Mouse (Mus musculus) left cerebral cortex, postnatal 14 days (tissue): ENCODE measurements around the gene Cmya5. TPM values are rescaled to one million over a fixed set of nuclear protein-coding genes. Genes with fewer than 3 reads are reported as not detected.

Source experiments
- DNase-seq, 2 experiments: peaks; one replicate each; pipeline ENCODE4 v3.0.0; 2021 to 2022; ENCODE audit warnings: low spot score in 2 of 2, mixed read lengths in 1 of 2
- intact Hi-C: fragments of 180-260 bp; cut with DNase I; formaldehyde crosslinking; loops from one replicate; pipeline ENCODE4 v1.15.1; 2025
- total RNA-seq, 2 experiments: library from RNA; stranded (reverse); gene quantifications; 2 replicates each; pipeline ENCODE4 v1.2.3; 2021

Gene Cmya5
- total RNA-seq, 2 experiments from 2014 or later: 2.2 to 2.8 TPM

DNA sequence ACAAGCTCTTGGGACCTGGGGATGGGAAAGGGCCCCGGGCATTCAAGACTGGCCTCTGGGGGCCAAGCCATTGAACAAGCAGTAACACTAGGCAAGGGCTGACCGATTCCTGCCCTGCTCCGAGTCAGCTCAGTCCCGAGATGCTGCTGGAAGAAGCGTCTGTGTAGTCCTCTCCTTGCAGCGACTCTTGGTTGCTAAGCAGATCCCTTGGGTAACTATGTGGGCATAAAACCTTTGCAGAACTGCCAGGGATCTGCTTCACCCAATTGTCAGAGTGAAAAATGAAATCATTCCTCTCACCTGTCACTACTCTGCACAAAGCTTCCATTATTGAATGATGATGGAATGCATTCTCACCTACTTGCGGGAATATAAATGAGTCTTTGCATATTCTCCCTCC is 134.0 kb downstream of the Cmya5 start:
- peak; percentile 57 to 78 for DNase-seq
- intact Hi-C loops: no loop called here

GRCm38 (mm10) chr13:93007078-93007477 is 137.4 kb downstream of the Cmya5 start:
- intact Hi-C loops: no loop called here

GRCm38 (mm10) chr13:93006347-93006746 is 138.2 kb downstream of the Cmya5 start:
- no peak for DNase-seq
- intact Hi-C loops: no loop called here

More at GRCm38 (mm10) chr13:93007078-93007477, 137.4 kb downstream of the Cmya5 start:
- DNase-seq: no peak

GRCm38 (mm10) chr13:93004003-93004402 is 140.5 kb downstream of the Cmya5 start:
- no peak for DNase-seq
- intact Hi-C loops: loop anchor here (5.0 kb wide), 2 partner anchors 53 to 298 kb away; no protein-coding TSS in a partner anchor

- DNase-seq: no peak
- intact Hi-C loops: loop anchor here (5.0 kb wide), 2 partner anchors 55 to 300 kb away; no protein-coding TSS in a partner anchor
These were observed 142.1 kb downstream of the Cmya5 start for GRCm38 (mm10) chr13:93002456-93002855.

DNA sequence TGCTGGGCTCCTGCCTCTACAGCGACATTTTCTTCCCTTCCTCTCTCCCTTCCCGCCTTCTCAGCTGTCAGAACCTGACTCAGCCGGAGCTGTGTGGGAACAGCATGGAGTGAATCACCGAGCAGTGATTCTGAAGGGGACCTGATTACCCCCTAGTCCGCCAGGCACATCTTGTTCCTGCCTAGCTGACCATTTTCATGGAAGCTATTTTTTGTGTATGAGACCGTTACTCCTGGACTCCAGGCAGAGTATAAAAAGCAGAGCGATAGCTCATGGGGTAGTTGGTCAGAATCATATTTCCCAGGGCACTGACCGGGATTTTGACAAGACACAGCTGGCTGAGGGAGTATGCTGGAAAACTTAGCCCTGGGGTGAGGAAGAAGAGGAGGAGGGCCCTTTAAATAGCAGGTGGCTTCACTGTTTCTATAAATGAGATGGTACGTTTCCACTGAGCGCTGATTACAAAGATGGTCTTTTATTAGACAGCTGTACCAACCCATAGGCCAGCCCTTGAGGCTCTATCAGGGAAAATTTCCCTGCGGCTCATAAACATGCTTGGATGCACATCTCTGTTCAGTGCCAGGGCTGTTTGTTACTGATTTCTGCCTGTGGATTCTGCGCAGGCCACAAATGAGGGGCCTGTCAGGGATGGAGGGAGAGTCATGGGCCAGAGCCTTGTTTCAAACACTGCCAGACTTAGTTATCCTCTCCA is 143.7 kb downstream of the Cmya5 start:
- intact Hi-C loops: loop anchor here (5.0 kb wide), 2 partner anchors 57 to 302 kb away; no protein-coding TSS in a partner anchor
- DNase-seq: peak; percentile 60 to 68

GRCm38 (mm10) chr13:92999860-93000259 is 144.7 kb downstream of the Cmya5 start:
- intact Hi-C loops: loop anchor here (5.0 kb wide), 2 partner anchors 57 to 302 kb away; no protein-coding TSS in a partner anchor
- DNase-seq: peak; percentile 70 to 77

DNA sequence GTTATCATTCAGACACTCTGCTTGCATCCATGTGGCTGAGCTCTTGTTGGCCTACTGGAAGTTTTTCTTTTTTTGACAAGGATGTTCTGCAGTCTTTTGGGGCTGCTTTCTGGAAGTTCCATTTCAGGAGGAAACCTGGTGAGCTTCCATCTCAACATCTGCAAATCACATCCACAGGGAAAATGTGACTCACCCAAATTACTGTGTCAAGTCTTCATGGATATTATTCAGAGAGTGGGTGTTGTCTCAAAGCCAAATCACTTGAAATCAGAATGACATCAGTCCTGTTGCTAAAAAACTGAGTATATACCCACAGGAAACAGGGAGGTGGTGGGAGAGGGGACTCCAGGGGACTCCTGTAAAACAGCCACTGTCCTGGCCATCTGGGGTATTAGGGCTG is 149.8 kb downstream of the Cmya5 start:
- no peak for DNase-seq
- intact Hi-C loops: no loop called here

GRCm38 (mm10) chr13:92992823-92993222 is 151.7 kb downstream of the Cmya5 start:
- intact Hi-C loops: no loop called here
- no peak for DNase-seq

Other genes starting within 250 kb of the Cmya5 start
- gene Tent2, start 47.7 kb upstream of the Cmya5 start, total RNA-seq: 10 to 100 TPM; 25.2 to 25.4 TPM
- gene Homer1, start 154.9 kb upstream of the Cmya5 start, total RNA-seq: 100 to 1,000 TPM; 246 to 263 TPM